Mouse (Mus musculus) lung, postnatal 0 days (tissue): Measurements from ENCODE around the gene Ddx1.

Experiments
- CTCF ChIP-seq: IDR thresholded peaks from 2 replicates; pipeline ENCODE4 v1.5.1; 2016; ENCODE audit warnings: antibody characterized with exemption, mild to moderate bottlenecking
- EP300 ChIP-seq: IDR thresholded peaks from 2 replicates; pipeline ENCODE4 v1.6.1; 2016; ENCODE audit warnings: antibody characterized with exemption, mild to moderate bottlenecking, control low read depth

- TF ChIP-seq CTCF (no peak), EP300 (no peak)
Observed at GRCm38 (mm10) chr12:13177606-13178005, 71.4 kb downstream of the Ddx1 start.
